ENCODE assay signal across 24 mouse cellular contexts in the genomic region with DNA sequence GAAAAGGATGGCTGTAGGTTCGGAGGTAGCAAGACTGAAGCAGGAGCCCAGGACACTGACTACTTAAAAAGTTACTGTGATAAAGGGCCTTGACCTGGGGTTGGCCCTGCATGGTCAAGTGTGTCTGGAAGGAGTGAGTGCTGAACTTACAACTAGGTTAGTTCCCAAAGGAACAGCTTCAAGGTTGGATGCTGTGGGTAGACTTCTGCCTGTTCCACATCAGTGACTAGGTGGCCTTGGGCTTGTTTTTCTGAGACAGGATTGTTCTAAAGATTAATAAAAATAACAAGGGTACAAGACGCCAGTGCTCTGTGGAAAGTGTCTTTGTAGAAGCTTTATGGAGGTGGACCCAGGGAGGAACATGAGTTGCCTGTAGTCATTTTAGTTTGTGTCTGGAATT.
"Had no signal": no experiment of that assay in that cellular context is flagged by ENCODE, and none has a peak within 500 bp of the region (broad histone marks: within the 10 kb centered on the region; RNA-seq: fewer than 3 reads in every experiment).

No protein-coding gene starts in this region.

- H3K4me1 ChIP-seq: heart, embryonic 12.5 days; hindbrain, embryonic 10.5 days; hindbrain, embryonic 12.5 days; limb, embryonic 10.5 days; limb, embryonic 12.5 days; liver, embryonic 13.5 days had no signal

- DNase-seq: gastrocnemius, adult 2 months; gastrocnemius, postnatal 10 days; gastrocnemius, postnatal 25 days; heart, adult 18-20 months; heart, postnatal 10 days; heart, postnatal 4 days; kidney, adult 18-20 months; kidney, postnatal 14 days; kidney, postnatal 4 days; liver; liver, embryonic 13.5 days had no signal

- H3K4me2 ChIP-seq: heart, embryonic 12.5 days; hindbrain, embryonic 12.5 days; hindbrain, embryonic 14.5 days; limb, embryonic 12.5 days; liver, embryonic 11.5 days; liver, embryonic 13.5 days had no signal

- H3K27ac ChIP-seq: gastrocnemius, adult 2 months; heart, embryonic 10.5 days; hindbrain, embryonic 10.5 days; hindbrain, embryonic 12.5 days; hindbrain, embryonic 14.5 days; layer of hippocampus, adult 2 months; left cerebral cortex, adult 2 months; limb, embryonic 10.5 days; limb, embryonic 12.5 days; liver, embryonic 13.5 days had no signal

- H3K4me3 ChIP-seq: gastrocnemius, adult 2 months; heart, embryonic 10.5 days; heart, embryonic 12.5 days; hindbrain, embryonic 10.5 days; hindbrain, embryonic 12.5 days; layer of hippocampus, adult 2 months; left cerebral cortex, adult 2 months; limb, embryonic 10.5 days; limb, embryonic 12.5 days; liver, embryonic 13.5 days had no signal

- ATAC-seq: hindbrain, embryonic 16.5 days; inflammation-experienced regulatory T-cells, adult 6 months; intestine, postnatal 0 days had no signal

- H3K9me3 ChIP-seq: heart, embryonic 10.5 days; heart, embryonic 12.5 days; hindbrain, embryonic 10.5 days; hindbrain, embryonic 12.5 days; limb, embryonic 10.5 days; limb, embryonic 12.5 days; liver, embryonic 13.5 days had no signal

- H3K27me3 ChIP-seq: heart, embryonic 12.5 days; hindbrain, embryonic 12.5 days; limb, embryonic 12.5 days; liver, embryonic 13.5 days had no signal

- H3K9ac ChIP-seq: heart, embryonic 12.5 days; hindbrain, embryonic 12.5 days; hindbrain, embryonic 14.5 days; limb, embryonic 12.5 days; liver, embryonic 13.5 days had no signal

- H3K36me3 ChIP-seq: heart, embryonic 10.5 days; heart, embryonic 12.5 days; hindbrain, embryonic 10.5 days; hindbrain, embryonic 12.5 days; limb, embryonic 10.5 days; limb, embryonic 12.5 days; liver, embryonic 13.5 days had no signal
